Mouse (Mus musculus): ENCODE data around the gene Plk5. TPM values are rescaled to one million over a fixed set of nuclear protein-coding genes. Genes with fewer than 3 reads are reported as not detected.
A peak's percentile ranks its signal among the peaks of the same experiment; 100 is the strongest.

The Plk5 gene
- total and polyA plus RNA-seq, 3 experiments: not detected

- no peak overlapping the region for H3K4me3 ChIP-seq (replicated peaks in 1 of 3; ENCODE audit: low read depth in 2 of 3, low read length in 2 of 3, poor library complexity in 1 of 3)
- dilution Hi-C loops (cut with MboI; ENCODE audit: extremely low pct_ligation_motif_present, extremely low pct_unique_long_range_greater_than_20kb, low sequenced_read_pairs) (no loop called here), in situ Hi-C loops (cut with MboI; ENCODE audit: low pct_ligation_motif_present, low pct_unique_long_range_greater_than_20kb, low sequenced_read_pairs) (no loop called here)
- TF ChIP-seq MEF2A (IDR thresholded peaks at IDR 0.05; ENCODE audit: borderline replicate concordance, low read depth, low read length) (no peak), ZNF384 (IDR thresholded peaks at IDR 0.05; ENCODE audit: low read depth, low read length) (no peak), GABPA (IDR thresholded peaks at IDR 0.05; ENCODE audit: insufficient replicate concordance, low read depth, low read length) (no peak), MAFK (IDR thresholded peaks at IDR 0.05; ENCODE audit: insufficient replicate concordance, low read length) (no peak), CHD2 (IDR thresholded peaks at IDR 0.05; ENCODE audit: low read length) (no peak), UBTF (IDR thresholded peaks at IDR 0.05; ENCODE audit: low read depth, low read length) (no peak), SIN3A (IDR thresholded peaks at IDR 0.05; ENCODE audit: low read length) (no peak), ETS1 (conservative IDR thresholded peaks at IDR 0.05; ENCODE audit: low read depth, low read length) (no peak), MYC (IDR thresholded peaks at IDR 0.05; ENCODE audit: low read depth, low read length) (no peak), ZMIZ1 (IDR thresholded peaks at IDR 0.05; ENCODE audit: low read depth, low read length) (no peak), PAX5 (IDR thresholded peaks at IDR 0.05; ENCODE audit: low read length) (no peak), CHD1 (IDR thresholded peaks at IDR 0.05; ENCODE audit: low read depth, low read length) (no peak), HCFC1 (IDR thresholded peaks at IDR 0.05; ENCODE audit: low read depth, low read length) (no peak; the same call in 1 of the 2 replicates), MAZ (IDR thresholded peaks at IDR 0.05; ENCODE audit: low read depth, low read length) (no peak), E2F4 (IDR thresholded peaks at IDR 0.05; ENCODE audit: insufficient replicate concordance, low read depth, low read length) (no peak), POLR2A (IDR thresholded peaks at IDR 0.05; ENCODE audit: low read depth, low read length) (no peak), CTCF (conservative IDR thresholded peaks at IDR 0.05 in 1 of 2, IDR thresholded peaks at IDR 0.05 in 1 of 2; ENCODE audit: low read depth in 2 of 2, low read length in 2 of 2) (peak; percentile 87), MXI1 (IDR thresholded peaks at IDR 0.05; ENCODE audit: low read depth, low read length) (no peak), MAX (IDR thresholded peaks at IDR 0.05; ENCODE audit: low read length) (peak; percentile 42; the same call in 1 of the 2 replicates), ZKSCAN1 (IDR thresholded peaks at IDR 0.05; ENCODE audit: borderline replicate concordance, low read depth, low read length) (no peak), RAD21 (IDR thresholded peaks at IDR 0.05; ENCODE audit: low read depth, low read length) (peak; percentile 62), SMC3 (IDR thresholded peaks at IDR 0.05; ENCODE audit: low read depth, low read length) (peak; percentile 81), NRF1 (IDR thresholded peaks at IDR 0.05; ENCODE audit: low read depth, low read length) (no peak), EP300 (IDR thresholded peaks at IDR 0.05; ENCODE audit: low read length) (no peak), POLR2AphosphoS2 (IDR thresholded peaks at IDR 0.05; ENCODE audit: low read depth, low read length) (no peak), USF2 (conservative IDR thresholded peaks at IDR 0.05; ENCODE audit: low read depth, low read length) (0 out of 2 replicates have a peak, but pooled peaks have one; percentile 35), TCF12 (IDR thresholded peaks at IDR 0.05; ENCODE audit: low read depth, low read length) (no peak), NELFE (IDR thresholded peaks at IDR 0.05; ENCODE audit: low read depth, low read length) (no peak), KAT2A (IDR thresholded peaks at IDR 0.05; ENCODE audit: insufficient replicate concordance, low read length) (no peak), JUN (IDR thresholded peaks at IDR 0.05; ENCODE audit: insufficient read depth, low read depth, low read length) (no peak), BHLHE40 (IDR thresholded peaks at IDR 0.05; ENCODE audit: low read depth, low read length) (peak; percentile 14; the same call in 1 of the 2 replicates), JUND (conservative IDR thresholded peaks at IDR 0.05; ENCODE audit: low read depth, low read length) (no peak), TBP (conservative IDR thresholded peaks at IDR 0.05; ENCODE audit: low read depth, low read length) (no peak), USF1 (IDR thresholded peaks at IDR 0.05; ENCODE audit: low read depth, low read length) (peak; percentile 57), ELF1 (IDR thresholded peaks at IDR 0.05; ENCODE audit: low read depth, low read length) (no peak), RCOR1 (conservative IDR thresholded peaks at IDR 0.05; ENCODE audit: low read depth, low read length) (no peak), ZC3H11A (IDR thresholded peaks at IDR 0.05; ENCODE audit: low read depth, low read length) (no peak), IRF4 (IDR thresholded peaks at IDR 0.05; ENCODE audit: low read depth, low read length) (peak; percentile 34; the same call in 1 of the 2 replicates)
- DNase-seq (ENCODE audit: extremely low read depth): peak; percentile 76
- peaks cover 9 to 19% of the 10 kb centered on the region in 2 experiments; a peak in 3 of 4 replicates for H3K4me1 ChIP-seq (ENCODE audit: control insufficient read depth in 1 of 2, insufficient read depth in 2 of 2)
- peaks cover 19% of the 10 kb centered on the region for H3K9me3 ChIP-seq (replicated peaks; ENCODE audit: low read length)
- H3K36me3 ChIP-seq (replicated peaks in 1 of 2; ENCODE audit: control insufficient read depth in 1 of 2, insufficient read depth in 1 of 2, low read length in 1 of 2): peaks cover 13% of the 10 kb centered on the region in 2 experiments
- no peak overlapping the region for H3K27ac ChIP-seq (ENCODE audit: insufficient read depth, low read depth)
- peaks cover 20% of the 10 kb centered on the region for H3K27me3 ChIP-seq (replicated peaks)
- no peak overlapping the region for H3K9ac ChIP-seq (ENCODE audit: insufficient read depth, low read depth)
- H3K4me2 ChIP-seq (ENCODE audit: insufficient read depth, low read depth, poor library complexity, severe bottlenecking): no peak overlapping the region
- no peaks in the 10 kb centered on the region for H3K79me2 ChIP-seq (replicated peaks; ENCODE audit: control insufficient read depth, extremely low read depth, insufficient read depth, poor library complexity, severe bottlenecking)
Observed at GRCm38 (mm10) chr10:80339941-80340750, 16.1 kb upstream of the Plk5 start.

Measured in CH12.LX (cell line).